Mouse (Mus musculus): ENCODE measurements around the gene Angptl1.
A peak's percentile ranks its signal among the peaks of the same experiment; 100 is the strongest.

Gene Angptl1

DNA sequence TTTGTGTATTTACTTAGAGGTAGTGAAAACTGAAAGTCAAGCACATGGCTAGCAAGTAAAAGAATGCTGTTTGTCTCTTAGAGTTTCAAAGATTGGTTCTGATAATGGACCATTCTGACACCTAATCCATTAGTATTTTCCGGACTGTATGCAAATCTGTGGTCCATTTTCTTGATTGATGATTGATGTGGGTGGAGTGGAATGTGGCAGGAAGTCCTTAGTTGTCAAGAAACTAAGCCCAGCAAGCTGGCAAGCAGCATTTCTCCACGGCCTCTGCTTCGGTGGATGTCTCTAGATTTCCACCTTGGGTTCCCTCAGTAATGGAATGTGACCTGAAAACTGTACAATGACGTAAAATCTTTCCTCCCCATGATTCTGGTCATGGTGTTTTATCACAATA, 32.3 kb downstream of the Angptl1 start:
- DNase-seq (ENCODE audit: low read depth, low spot score) = no peak

DNA sequence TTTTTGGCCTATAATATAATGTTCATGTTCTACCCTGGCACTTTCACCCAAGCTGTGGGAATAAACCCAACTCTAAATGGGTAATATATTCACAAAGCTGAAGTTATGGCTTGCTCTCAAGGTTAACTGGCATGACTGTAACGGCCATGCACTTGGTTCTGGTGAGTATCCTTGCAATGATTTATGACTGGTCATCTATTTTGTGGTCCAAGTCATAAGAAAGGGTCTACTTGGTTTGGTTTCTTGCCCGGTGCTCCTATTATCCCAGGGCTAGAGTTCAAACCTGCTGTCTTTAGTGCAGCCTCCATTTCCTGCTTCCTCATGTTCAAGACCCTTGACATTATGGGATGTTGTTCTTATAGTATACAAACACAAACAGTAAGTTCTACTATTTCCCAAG, 46.4 kb downstream of the Angptl1 start:
- DNase-seq (ENCODE audit: low read depth, low spot score) = no peak

DNA sequence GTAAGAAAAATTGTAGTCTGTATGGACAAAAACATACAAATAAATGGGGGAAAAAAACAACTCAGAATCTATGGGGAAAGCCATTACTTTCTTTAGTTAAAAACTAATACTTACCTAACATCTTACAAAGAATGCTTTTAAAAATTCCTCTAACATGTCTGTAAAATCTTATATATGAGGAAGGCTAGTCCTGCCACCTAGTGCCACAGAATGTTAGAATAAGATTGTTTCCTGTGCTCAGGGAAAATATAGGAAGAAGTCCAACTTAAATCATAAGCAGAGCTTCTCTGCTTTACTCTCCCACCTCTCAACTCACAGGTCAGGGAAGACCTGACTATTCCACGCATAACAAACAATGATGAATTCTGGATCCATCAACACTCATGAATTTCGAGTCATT, 47.5 kb downstream of the Angptl1 start:
- DNase-seq (ENCODE audit: low read depth, low spot score) = no peak

DNA sequence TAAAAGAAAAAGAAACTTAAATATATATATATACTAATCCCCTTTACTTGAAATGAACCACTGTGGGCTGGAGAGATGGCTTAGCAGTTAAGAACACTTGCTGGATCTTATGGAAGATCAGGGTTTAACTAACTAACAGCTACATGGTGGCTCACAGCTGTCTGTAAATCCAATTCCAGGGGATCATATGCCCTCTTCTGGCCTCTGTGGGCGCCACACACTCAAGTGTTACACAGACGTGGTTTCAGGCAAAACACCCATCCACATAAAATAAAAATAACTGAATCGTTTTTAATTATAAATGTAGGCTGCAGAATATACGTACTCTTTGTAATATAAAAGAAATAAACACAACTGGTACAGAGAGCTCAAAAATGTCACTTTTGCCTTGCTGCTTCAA, 50.5 kb downstream of the Angptl1 start:
- no peak for DNase-seq (ENCODE audit: low read depth, low spot score)

DNA sequence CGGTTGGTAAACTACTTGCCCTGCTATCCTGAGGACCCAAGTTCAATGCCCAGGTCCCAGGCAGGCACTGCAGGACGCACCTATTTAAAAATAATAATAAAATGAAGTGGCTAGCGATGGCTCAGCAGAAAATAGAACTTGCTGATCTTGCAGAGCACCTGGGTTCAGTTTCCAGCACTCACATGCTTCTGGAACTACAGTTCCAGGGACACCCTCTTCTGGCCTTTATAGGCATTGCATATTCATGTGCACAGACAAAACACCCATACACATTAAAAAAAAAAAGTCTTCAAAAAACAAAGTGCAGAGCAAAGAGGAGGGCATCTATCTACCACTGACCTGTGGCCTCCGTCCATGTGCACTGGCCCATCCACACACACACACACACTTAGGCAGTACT, 53.2 kb downstream of the Angptl1 start:
- peak; percentile 17 for DNase-seq (ENCODE audit: low read depth, low spot score)

DNA sequence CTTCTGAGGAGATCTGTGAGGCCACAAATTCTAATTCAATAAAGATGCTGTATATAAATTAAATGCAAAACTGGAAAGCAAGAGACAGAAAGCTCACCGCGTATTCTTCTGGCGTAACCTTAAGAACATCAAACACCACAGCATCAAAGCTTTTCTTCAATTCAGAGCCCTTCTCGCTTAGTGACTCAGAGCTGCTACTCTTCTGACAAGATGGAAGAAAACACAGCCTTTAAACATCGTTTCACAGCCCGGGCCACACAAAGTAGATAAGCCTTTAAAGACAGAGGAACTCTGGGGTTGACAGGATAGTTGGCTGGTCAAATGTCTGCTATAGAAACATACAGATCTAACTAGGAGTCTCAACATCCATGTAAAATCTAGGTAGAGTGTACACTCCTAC, 63.3 kb downstream of the Angptl1 start:
- DNase-seq (ENCODE audit: low read depth, low spot score) = no peak

DNA sequence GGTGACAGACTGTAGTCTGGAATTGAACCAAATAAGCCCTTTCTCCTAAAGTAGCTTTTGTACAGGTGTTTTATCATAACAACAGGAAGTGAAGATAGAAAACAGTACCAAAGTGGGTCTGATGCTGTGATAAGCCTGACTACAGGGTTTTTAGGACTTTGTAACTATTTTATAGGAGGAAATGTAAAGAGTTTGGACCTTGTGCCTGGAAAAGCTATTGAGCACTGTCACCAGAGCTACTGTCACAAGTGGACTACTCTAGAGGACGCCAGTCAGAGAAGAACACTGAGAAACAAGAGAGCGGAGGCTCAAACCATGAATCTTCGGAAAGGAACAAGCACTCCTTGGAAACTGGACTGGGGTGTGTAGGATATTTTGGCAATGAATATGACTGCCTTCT, 65.5 kb downstream of the Angptl1 start:
- no peak for DNase-seq (ENCODE audit: low read depth, low spot score)

DNA sequence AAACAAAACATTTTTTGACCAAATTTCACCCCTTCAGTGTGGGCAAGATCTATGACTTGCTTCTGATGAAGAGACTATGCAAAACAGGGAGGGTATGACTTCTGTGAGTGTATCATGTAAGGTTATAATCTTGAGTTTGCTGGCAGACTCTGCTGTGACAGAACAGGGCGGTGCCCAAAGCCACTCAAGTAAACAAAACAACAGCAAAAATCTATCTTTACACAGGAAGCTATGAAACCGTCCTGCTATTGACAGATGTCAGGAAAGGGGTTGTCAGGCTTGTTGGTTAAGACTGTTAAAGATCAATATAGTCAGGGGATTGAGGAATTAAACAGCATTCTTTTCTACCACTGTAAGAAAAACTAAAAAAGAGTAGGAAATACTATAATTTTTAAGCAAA, 67.3 kb downstream of the Angptl1 start:
- no peak for DNase-seq (ENCODE audit: low read depth, low spot score)

DNA sequence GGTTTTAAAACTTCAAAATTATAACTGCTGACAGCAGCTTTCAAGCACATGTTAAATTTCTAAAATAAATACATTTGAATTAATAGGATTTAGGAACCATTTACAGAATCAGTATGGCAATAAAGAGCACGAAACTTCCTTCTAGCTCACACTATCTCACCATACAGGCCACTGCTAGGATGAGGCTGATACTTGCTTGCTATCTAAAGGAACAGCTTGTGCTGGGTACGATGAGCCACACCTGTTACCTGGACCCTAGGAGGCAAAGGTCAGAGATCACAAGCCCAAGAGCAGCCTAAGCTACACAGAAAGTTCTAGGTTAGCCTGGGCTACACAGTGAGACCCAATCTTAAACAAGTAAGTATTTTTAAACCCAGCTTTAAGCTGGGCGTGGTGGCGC, 70.9 kb downstream of the Angptl1 start:
- no peak for DNase-seq (ENCODE audit: low read depth, low spot score)

DNA sequence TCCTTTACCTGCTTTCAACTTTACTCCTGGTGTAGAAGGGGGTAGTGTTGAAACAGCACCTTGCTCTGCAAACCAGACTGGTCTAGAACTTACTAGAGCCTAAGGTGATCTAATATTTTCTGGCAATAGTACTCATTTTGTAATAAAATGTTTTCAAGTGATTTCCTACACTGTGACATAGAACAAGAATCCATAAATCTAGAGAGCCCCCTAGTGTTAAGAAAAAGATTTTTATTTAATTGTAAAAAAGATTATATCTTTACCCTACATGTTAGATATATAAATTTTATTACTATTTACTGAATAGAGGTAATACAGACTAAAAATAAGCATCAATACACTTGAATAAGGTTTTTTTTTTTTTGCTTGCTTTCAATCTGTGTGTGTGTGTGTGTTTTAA, 71.5 kb downstream of the Angptl1 start:
- no peak for DNase-seq (ENCODE audit: low read depth, low spot score)
